Mouse (Mus musculus): ENCODE data around the gene Prkrip1. TPM values are rescaled to one million over a fixed set of nuclear protein-coding genes. Genes with fewer than 3 reads are reported as not detected.
A peak's percentile ranks its signal among the peaks of the same experiment; 100 is the strongest.

Prkrip1 gene
- polyA plus RNA-seq (2015; fragmentation: Nextera tagmentation; extraction: Ambion mirVana), result 54.8 and 55.6 TPM in 2 replicates

DNA sequence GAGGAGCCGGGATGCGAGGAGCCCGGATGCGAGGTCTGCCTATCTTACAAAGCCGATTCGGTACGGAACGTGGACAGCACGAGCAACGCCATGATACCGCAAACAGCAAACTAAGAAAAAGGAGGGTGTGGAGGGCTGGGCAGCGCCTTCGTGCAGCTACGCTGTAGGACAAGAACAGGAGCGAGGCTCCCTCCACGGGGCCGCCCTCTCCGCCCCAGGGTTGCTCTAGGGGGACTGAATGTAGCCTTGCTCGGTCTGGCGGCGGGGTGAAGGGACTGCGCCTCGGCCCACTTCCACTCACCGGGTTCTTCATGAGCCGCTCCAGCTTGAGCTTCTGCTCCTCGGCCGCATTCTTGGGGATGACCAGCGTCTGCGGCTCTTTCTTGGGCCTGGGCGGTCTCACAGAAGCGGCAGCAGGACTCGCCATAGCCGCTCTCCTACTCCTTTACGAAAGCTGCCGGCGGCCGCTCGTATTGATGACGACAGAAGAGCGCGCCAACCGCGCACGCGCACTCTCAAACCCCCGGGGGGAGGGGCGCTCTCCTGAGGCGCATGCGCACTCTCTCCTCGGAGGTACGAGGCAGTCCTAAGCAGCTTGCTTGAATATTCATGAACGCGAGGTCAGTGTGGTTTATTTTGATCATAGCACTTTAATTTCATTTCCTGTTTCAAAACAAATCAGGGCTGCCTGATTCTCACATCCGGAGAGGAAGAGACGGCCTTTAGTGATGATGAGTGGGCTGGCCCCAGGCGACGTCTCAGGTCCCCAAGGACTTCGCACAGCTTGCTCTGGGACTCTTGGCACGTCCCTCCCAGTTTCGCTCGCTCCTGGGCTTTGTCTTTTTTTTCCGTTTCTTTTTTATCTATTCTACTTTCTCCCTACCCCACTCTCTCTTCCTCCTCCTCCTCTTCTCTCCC, at the start of gene Prkrip1:
Gene Prkrip1 (minus strand): TSS at position 490 of the 918 bp plus-strand sequence.
- WGBS, result under 1% methylated on average over 62 of the region's 62 CpGs
- peak within 1 kb of the TSS; percentile 76 for H3K9ac ChIP-seq
- peaks cover 14% of the 10 kb centered on the region for H3K4me1 ChIP-seq

GRCm38 (mm10) chr5:136248441-136248840, 49.7 kb upstream of the Prkrip1 start:
- 0 out of 2 replicates have a peak, but pooled peaks cover 3% of the 10 kb centered on the region for H3K36me3 ChIP-seq (replicated peaks)
- no peak overlapping the region for H3K4me3 ChIP-seq
- H3K27ac ChIP-seq, result no peak overlapping the region
- H3K4me1 ChIP-seq, result peaks cover 12% of the 10 kb centered on the region; the same call in 1 of the 2 replicates
- H3K9me3 ChIP-seq, result no peaks in the 10 kb centered on the region
- H3K4me2 ChIP-seq, result no peak overlapping the region
- WGBS, result 67% methylated on average over 6 of the region's 6 CpGs
- no peak overlapping the region for H3K9ac ChIP-seq
- no peak for ATAC-seq (replicated peaks)
- no peaks in the 10 kb centered on the region for H3K27me3 ChIP-seq (replicated peaks)

More for the DNA sequence above, at the start of gene Prkrip1:
- Histone ChIP-seq H3K9me3 (no peaks in the 10 kb centered on the region), H3K4me2 (peak within 1 kb of the TSS; percentile 91), H3K36me3 (replicated peaks) (peaks cover 26% of the 10 kb centered on the region), H3K4me3 (peak within 1 kb of the TSS; percentile 90), H3K27me3 (replicated peaks) (no peaks in the 10 kb centered on the region), H3K27ac (peak within 1 kb of the TSS; percentile 86)
- peak; percentile 83 for ATAC-seq (replicated peaks)

DNA sequence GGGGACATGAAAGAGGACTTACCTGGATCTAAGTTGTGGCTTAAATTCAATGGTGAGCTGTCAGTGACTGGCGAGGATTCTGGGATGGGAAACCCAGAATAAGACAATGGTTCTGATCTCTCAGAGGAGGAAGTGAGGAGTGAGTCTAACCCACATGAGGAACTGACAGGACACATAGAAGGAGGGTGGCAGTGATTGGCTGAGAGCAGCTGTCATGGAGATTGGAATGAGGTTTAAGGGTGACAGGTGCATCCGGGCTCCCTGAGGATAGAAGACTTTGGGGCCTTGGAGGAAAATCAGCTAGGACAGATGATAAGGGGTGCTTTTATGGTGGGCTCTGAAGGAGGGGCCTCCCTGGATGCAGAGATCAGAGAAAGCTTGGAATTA, 47.7 kb upstream of the Prkrip1 start, which contains the start of gene Sh2b2:
Gene Sh2b2 (minus strand): TSS at position 105 of the 387 bp plus-strand sequence.
- ATAC-seq (replicated peaks), result no peak
- Histone ChIP-seq H3K27ac (peak within 1 kb of the TSS; percentile 85), H3K36me3 (replicated peaks) (0 out of 2 replicates have a peak, but pooled peaks cover 3% of the 10 kb centered on the region), H3K4me3 (peak within 1 kb of the TSS; percentile 70), H3K9ac (peak within 1 kb of the TSS; percentile 54), H3K9me3 (no peaks in the 10 kb centered on the region), H3K27me3 (replicated peaks) (no peaks in the 10 kb centered on the region), H3K4me2 (peak within 1 kb of the TSS; percentile 75), H3K4me1 (peaks cover 30% of the 10 kb centered on the region)
- 79% methylated on average over 2 of the region's 2 CpGs for WGBS

- WGBS, result 12% methylated on average over 15 of the region's 15 CpGs
- Histone ChIP-seq H3K27me3 (replicated peaks) (no peaks in the 10 kb centered on the region), H3K27ac (peak overlapping the region; percentile 85), H3K4me1 (peaks cover 33% of the 10 kb centered on the region), H3K9me3 (no peaks in the 10 kb centered on the region), H3K9ac (peak overlapping the region; percentile 54), H3K4me2 (peak overlapping the region; percentile 75), H3K4me3 (peak overlapping the region; percentile 70), H3K36me3 (replicated peaks) (0 out of 2 replicates have a peak, but pooled peaks cover 3% of the 10 kb centered on the region)
- peak; percentile 21 for ATAC-seq (replicated peaks)
Measured at GRCm38 (mm10) chr5:136245541-136246451, 47.0 kb upstream of the Prkrip1 start.

- Histone ChIP-seq H3K27me3 (replicated peaks) (no peaks in the 10 kb centered on the region), H3K4me1 (peaks cover 40% of the 10 kb centered on the region), H3K4me3 (peak overlapping the region; percentile 70), H3K9me3 (no peaks in the 10 kb centered on the region), H3K9ac (peak overlapping the region; percentile 78), H3K4me2 (peak overlapping the region; percentile 75), H3K27ac (peak overlapping the region; percentile 85), H3K36me3 (replicated peaks) (0 out of 2 replicates have a peak, but pooled peaks cover 3% of the 10 kb centered on the region)
- WGBS, result under 1% methylated on average over 37 of the region's 57 CpGs
- ATAC-seq (replicated peaks), result peak; percentile 82
Measured at GRCm38 (mm10) chr5:136244762-136245540, 46.2 kb upstream of the Prkrip1 start.

DNA sequence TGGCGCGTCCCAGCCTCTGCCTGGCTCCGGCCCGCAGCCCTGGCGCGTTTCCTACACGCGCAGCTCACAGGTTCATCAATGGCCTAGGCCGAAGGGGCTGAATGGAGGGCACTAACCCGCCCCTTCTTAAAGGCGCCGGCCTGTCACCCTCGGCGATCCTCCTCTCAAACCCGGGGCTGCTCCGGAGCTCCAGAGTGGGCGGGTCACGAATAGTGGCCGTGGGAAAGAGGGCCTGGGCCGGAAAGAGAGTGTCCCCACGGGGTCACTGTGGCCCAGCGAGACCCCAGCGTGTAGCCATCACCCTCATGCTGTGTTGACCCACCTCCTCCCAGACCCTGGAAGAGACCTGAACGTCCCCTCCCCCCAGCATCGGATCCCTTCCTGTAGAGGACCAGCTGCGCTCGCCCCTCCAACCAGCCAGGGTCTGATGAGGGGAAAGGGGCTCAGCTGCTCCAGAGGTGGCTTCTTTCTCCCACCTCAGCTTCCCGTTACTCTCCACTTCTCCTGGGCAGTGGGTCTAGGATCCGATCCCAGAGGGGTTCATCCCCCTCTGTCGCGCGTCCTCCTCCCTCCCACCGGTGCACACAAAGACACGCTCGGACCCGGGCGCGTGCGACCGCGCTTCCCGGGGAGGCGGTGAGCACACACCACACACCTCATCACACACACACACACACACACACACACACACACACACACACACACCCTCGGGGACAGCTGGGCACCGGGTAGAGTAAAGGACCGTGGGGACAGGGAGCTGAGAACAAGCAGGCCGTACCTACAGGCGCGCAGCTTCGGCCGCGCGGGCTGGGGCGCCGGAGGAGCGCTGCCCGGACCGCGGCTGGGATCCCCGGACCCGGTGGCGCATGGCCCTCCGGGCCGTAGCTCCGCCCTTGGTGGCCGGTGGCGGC, 45.3 kb upstream of the Prkrip1 start:
- Histone ChIP-seq H3K36me3 (replicated peaks) (no peaks in the 10 kb centered on the region), H3K4me3 (peak overlapping the region; percentile 70), H3K4me1 (peaks cover 40% of the 10 kb centered on the region), H3K4me2 (peak overlapping the region; percentile 75), H3K9ac (peak overlapping the region; percentile 78), H3K27me3 (replicated peaks) (no peaks in the 10 kb centered on the region), H3K9me3 (no peaks in the 10 kb centered on the region), H3K27ac (peak overlapping the region; percentile 85)
- ATAC-seq (replicated peaks), result peak; percentile 58
- WGBS, result under 1% methylated on average over 63 of the region's 67 CpGs

DNA sequence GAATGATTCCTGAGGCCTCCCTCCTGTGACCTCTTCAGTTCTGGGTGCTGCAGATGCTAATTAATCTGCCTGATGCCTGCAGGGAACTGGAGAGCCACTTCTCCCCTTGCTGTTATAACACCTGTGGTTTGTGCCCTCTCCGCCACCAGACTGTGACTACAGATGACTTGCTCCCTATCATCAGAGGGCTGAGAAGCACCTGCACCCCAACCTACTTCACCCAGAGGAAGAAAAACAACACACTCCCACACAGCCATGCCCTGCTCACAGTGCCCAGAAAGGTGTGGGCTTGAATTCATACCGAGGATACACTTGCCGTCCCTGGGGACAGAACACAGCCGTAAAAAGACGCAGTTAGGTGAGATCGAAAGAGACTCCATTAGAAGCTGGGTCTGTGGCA, 42.4 kb upstream of the Prkrip1 start:
- no peaks in the 10 kb centered on the region for H3K36me3 ChIP-seq (replicated peaks)
- ATAC-seq (replicated peaks), result no peak
- 79% methylated on average over 6 of the region's 6 CpGs for WGBS

DNA sequence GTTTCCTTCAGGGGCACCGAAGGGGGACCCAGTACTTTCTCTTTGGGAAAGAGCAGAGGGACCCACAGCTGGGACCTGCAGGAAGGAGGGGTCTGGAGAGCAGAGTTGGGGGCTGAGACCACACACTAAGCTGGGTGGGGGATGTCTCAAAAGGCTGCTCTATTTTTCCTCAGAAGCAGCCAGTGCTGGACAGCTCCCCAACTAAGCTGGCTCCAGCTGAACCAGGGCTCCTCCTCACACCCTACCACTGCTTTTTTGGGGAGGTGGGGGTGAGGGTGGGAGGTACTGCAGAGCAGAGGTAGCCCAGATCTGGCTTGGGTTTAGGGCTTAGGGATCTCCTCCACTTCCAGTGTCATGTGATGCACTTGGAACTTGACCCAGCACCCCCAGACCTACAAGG, 41.6 kb upstream of the Prkrip1 start:
- no peak overlapping the region for H3K9ac ChIP-seq
- no peak for ATAC-seq (replicated peaks)
- WGBS, result 64% methylated on average over 1 of the region's 1 CpGs
- no peak overlapping the region for H3K27ac ChIP-seq
- no peaks in the 10 kb centered on the region for H3K9me3 ChIP-seq
- H3K4me1 ChIP-seq, result peaks cover 50% of the 10 kb centered on the region
- H3K36me3 ChIP-seq (replicated peaks), result no peaks in the 10 kb centered on the region
- no peak overlapping the region for H3K4me2 ChIP-seq
- H3K27me3 ChIP-seq (replicated peaks), result no peaks in the 10 kb centered on the region
- H3K4me3 ChIP-seq, result no peak overlapping the region

More for the DNA sequence above, 42.4 kb upstream of the Prkrip1 start:
- no peaks in the 10 kb centered on the region for H3K27me3 ChIP-seq (replicated peaks)
- no peak overlapping the region for H3K9ac ChIP-seq
- peaks cover 55% of the 10 kb centered on the region for H3K4me1 ChIP-seq
- H3K4me2 ChIP-seq, result no peak overlapping the region
- H3K9me3 ChIP-seq, result no peaks in the 10 kb centered on the region
- H3K4me3 ChIP-seq, result no peak overlapping the region
- H3K27ac ChIP-seq, result no peak overlapping the region

DNA sequence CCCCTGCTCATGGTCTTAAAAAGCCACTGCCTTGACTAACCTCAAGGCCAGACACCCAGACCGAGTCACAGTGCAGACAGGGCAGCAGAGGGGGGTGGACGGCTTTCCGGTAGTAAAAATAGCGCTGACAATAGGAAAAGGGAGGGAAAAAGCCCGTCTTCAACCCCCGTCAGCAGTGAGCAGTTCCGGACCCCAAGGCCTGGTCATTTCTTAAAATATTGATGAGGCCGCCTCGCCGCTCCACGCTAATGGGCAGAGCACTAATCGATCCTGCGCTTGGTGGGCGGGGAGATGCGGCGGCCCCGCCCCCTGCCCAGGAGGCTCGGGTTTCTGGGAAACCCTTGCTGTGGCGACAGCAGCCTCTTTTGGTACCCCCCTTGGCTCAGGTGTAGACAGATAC, 38.8 kb upstream of the Prkrip1 start:
- Histone ChIP-seq H3K4me2 (peak overlapping the region; percentile 63), H3K9me3 (no peaks in the 10 kb centered on the region), H3K27ac (no peak overlapping the region), H3K4me3 (peak overlapping the region; percentile 29), H3K9ac (peak overlapping the region; percentile 35), H3K36me3 (replicated peaks) (no peaks in the 10 kb centered on the region), H3K4me1 (peaks cover 43% of the 10 kb centered on the region), H3K27me3 (replicated peaks) (no peaks in the 10 kb centered on the region)
- WGBS, result 1% methylated on average over 19 of the region's 19 CpGs
- no peak for ATAC-seq (replicated peaks)

- Histone ChIP-seq H3K4me1 (peaks cover 34% of the 10 kb centered on the region), H3K36me3 (replicated peaks) (0 out of 2 replicates have a peak, but pooled peaks cover 5% of the 10 kb centered on the region), H3K4me2 (no peak overlapping the region), H3K27ac (no peak overlapping the region), H3K27me3 (replicated peaks) (no peaks in the 10 kb centered on the region), H3K4me3 (no peak overlapping the region), H3K9ac (no peak overlapping the region), H3K9me3 (no peaks in the 10 kb centered on the region)
- 93% methylated on average over 5 of the region's 5 CpGs for WGBS
- ATAC-seq (replicated peaks), result no peak
Measured at GRCm38 (mm10) chr5:136236611-136237010, 37.8 kb upstream of the Prkrip1 start.
